15 mouse cellular contexts compared by ENCODE assay signal in genomic region chr8:105303874-105304273, GRCm38 (mm10). TPM values are rescaled to one million over a fixed set of nuclear protein-coding genes. Genes with fewer than 3 reads are reported as not detected.
DNase-seq lines count a peak whose midpoint lies in the region; ATAC-seq and TF ChIP-seq lines count a peak whose summit lies in the region.
"Had no signal": no experiment of that assay in that cellular context is flagged by ENCODE, and none has a peak within 500 bp of the region (broad histone marks: within the 10 kb centered on the region; RNA-seq: fewer than 3 reads in every experiment).

No protein-coding gene starts in this region.

- WGBS in heart, embryonic 10.5 days = 78% methylated on average over 9 of the region's 9 CpGs
- WGBS in thymus, adult 2 months = 74% methylated on average over 9 of the region's 9 CpGs
- 89% methylated on average over 9 of the region's 9 CpGs for WGBS in forebrain, embryonic 13.5 days

- ATAC-seq in forebrain, embryonic 13.5 days = no peak

- no peak overlapping the region for H3K4me3 ChIP-seq in heart, embryonic 10.5 days
- no peak overlapping the region for H3K4me3 ChIP-seq in left cerebral cortex, adult 2 months
- H3K4me3 ChIP-seq in thymus, adult 2 months (ENCODE audit: control insufficient read depth, insufficient read depth, low read length) = no peak overlapping the region
- H3K4me3 ChIP-seq in forebrain, embryonic 13.5 days = no peak overlapping the region
- H3K4me3 ChIP-seq: hindbrain, embryonic 12.5 days; midbrain, embryonic 10.5 days had no signal

- no peaks in the 10 kb centered on the region for H3K27me3 ChIP-seq in heart, embryonic 10.5 days (ENCODE audit: insufficient read depth, poor library complexity, severe bottlenecking)
- H3K27me3 ChIP-seq in thymus, adult 2 months (ENCODE audit: control insufficient read depth, insufficient read depth, low read length) = no peaks in the 10 kb centered on the region
- H3K27me3 ChIP-seq in forebrain, embryonic 13.5 days = no peaks in the 10 kb centered on the region
- H3K27me3 ChIP-seq: hindbrain, embryonic 12.5 days had no signal

- no peaks in the 10 kb centered on the region for H3K9me3 ChIP-seq in heart, embryonic 10.5 days
- H3K9me3 ChIP-seq in forebrain, embryonic 13.5 days (replicated peaks) = no peaks in the 10 kb centered on the region
- H3K9me3 ChIP-seq: hindbrain, embryonic 12.5 days; midbrain, embryonic 10.5 days had no signal

- peaks cover 78% of the 10 kb centered on the region for H3K36me3 ChIP-seq in heart, embryonic 10.5 days
- peaks cover 41% of the 10 kb centered on the region for H3K36me3 ChIP-seq in thymus, adult 2 months (ENCODE audit: control insufficient read depth, insufficient read depth, low read length)
- peaks cover 88% of the 10 kb centered on the region for H3K36me3 ChIP-seq in forebrain, embryonic 13.5 days (ENCODE audit: poor library complexity, severe bottlenecking)

- H3K27ac ChIP-seq in heart, embryonic 10.5 days = peak overlapping the region; percentile 56; the same call in 1 of the 2 replicates
- H3K27ac ChIP-seq in left cerebral cortex, adult 2 months = peak overlapping the region; percentile 32
- H3K27ac ChIP-seq in thymus, adult 2 months (ENCODE audit: control insufficient read depth, insufficient read depth, low read length) = peak overlapping the region; percentile 42
- no peak overlapping the region for H3K27ac ChIP-seq in forebrain, embryonic 13.5 days
- H3K27ac ChIP-seq: midbrain, embryonic 10.5 days had no signal

- H3K9ac ChIP-seq in forebrain, embryonic 13.5 days = no peak overlapping the region
- H3K9ac ChIP-seq: hindbrain, embryonic 12.5 days had no signal

- H3K4me1 ChIP-seq in heart, embryonic 10.5 days = peaks cover 47% of the 10 kb centered on the region
- peaks cover 52% of the 10 kb centered on the region for H3K4me1 ChIP-seq in thymus, adult 2 months (replicated peaks; ENCODE audit: control insufficient read depth, insufficient read depth, low read length)
- H3K4me1 ChIP-seq in forebrain, embryonic 13.5 days = peaks cover 24% of the 10 kb centered on the region

- TF ChIP-seq CTCF in left cerebral cortex, adult 2 months (IDR thresholded peaks at IDR 0.05) = no peak
- TF ChIP-seq CTCF in thymus, adult 2 months (IDR thresholded peaks at IDR 0.05; ENCODE audit: borderline replicate concordance, control insufficient read depth, extremely low read depth, insufficient read depth, low read length, poor library complexity) = no peak

- no peak overlapping the region for H3K4me2 ChIP-seq in forebrain, embryonic 13.5 days
- H3K4me2 ChIP-seq: hindbrain, embryonic 12.5 days had no signal

- intact Hi-C loops in left cerebral cortex, adult 2 months (cut with DNase I) = no loop called here

- no peak for DNase-seq in heart, embryonic 10.5 days (ENCODE audit: low spot score)
- no peak for DNase-seq in heart, adult 11 months
- no peak for DNase-seq in left cerebral cortex, adult 2 months (ENCODE audit: extremely low spot score in 1 of 2, low spot score in 2 of 2)
- no peak for DNase-seq in left cerebral cortex, adult 9 months (ENCODE audit: low spot score in 2 of 2)
- DNase-seq in thymus, adult 2 months = no peak
- no peak for DNase-seq in thymus, postnatal 14 days
- DNase-seq in spleen, postnatal 10 days (ENCODE audit: low spot score in 2 of 2) = no peak
- DNase-seq: B cell, adult 2 months; cerebellum, postnatal 36 days; layer of hippocampus, adult 9-11 months; spleen, adult 18-20 months; thymus, adult 18-20 months had no signal

- TF ChIP-seq POLR2A in thymus, adult 2 months (IDR thresholded peaks at IDR 0.05; ENCODE audit: control insufficient read depth, extremely low read depth, insufficient read depth, low read length, poor library complexity) = no peak

RNA-seq across cellular contexts. Expression of gene Elmo3, which starts 1.5 kb away (rescaled TPM):
- 3.9 and 4.4 TPM in 2 replicates for polyA plus RNA-seq in heart, embryonic 10.5 days (2016; fragmentation: Nextera tagmentation; extraction: Ambion mirVana)
- 1 to 10 TPM; 1.4 to 1.9 TPM for total RNA-seq in left cerebral cortex, adult 2 months (2021)
- 28.9 and 39.1 TPM in 2 replicates for polyA plus RNA-seq in thymus, adult 2 months (2012; rRNA removed)
- 0.75 and 0.83 TPM in 2 replicates for polyA plus RNA-seq in forebrain, embryonic 13.5 days (2015; fragmentation: Nextera tagmentation; extraction: Ambion mirVana)

RNA-seq across cellular contexts. Expression of gene E2f4, which starts 6.4 kb away (rescaled TPM):
- polyA plus RNA-seq in heart, embryonic 10.5 days (2016; fragmentation: Nextera tagmentation; extraction: Ambion mirVana) = 91.4 and 114 TPM in 2 replicates
- total RNA-seq in left cerebral cortex, adult 2 months (2021) = 10 to 100 TPM; 36.4 to 39.3 TPM
- polyA plus RNA-seq in thymus, adult 2 months (2012; rRNA removed) = 474 and 475 TPM in 2 replicates
- polyA plus RNA-seq in forebrain, embryonic 13.5 days (2015; fragmentation: Nextera tagmentation; extraction: Ambion mirVana) = 56.9 and 60.6 TPM in 2 replicates

RNA-seq across cellular contexts. Expression of gene Exoc3l, which starts 8.0 kb away (rescaled TPM):
- polyA plus RNA-seq in heart, embryonic 10.5 days (2016; fragmentation: Nextera tagmentation; extraction: Ambion mirVana) = 16.7 and 18.9 TPM in 2 replicates
- total RNA-seq in left cerebral cortex, adult 2 months (2021) = 1 to 10 TPM; 1.1 to 2.2 TPM
- 10.6 and 12.7 TPM in 2 replicates for polyA plus RNA-seq in thymus, adult 2 months (2012; rRNA removed)
- 9.8 and 10.3 TPM in 2 replicates for polyA plus RNA-seq in forebrain, embryonic 13.5 days (2015; fragmentation: Nextera tagmentation; extraction: Ambion mirVana)

RNA-seq across cellular contexts. Expression of gene 4931428F04Rik, which starts 14.2 kb away (rescaled TPM):
- polyA plus RNA-seq in heart, embryonic 10.5 days (2016; fragmentation: Nextera tagmentation; extraction: Ambion mirVana) = 7.4 and 8.6 TPM in 2 replicates
- total RNA-seq in left cerebral cortex, adult 2 months (2021) = 10 to 100 TPM; 28.0 to 30.0 TPM
- polyA plus RNA-seq in thymus, adult 2 months (2012; rRNA removed) = 13.6 and 14.3 TPM in 2 replicates
- polyA plus RNA-seq in forebrain, embryonic 13.5 days (2015; fragmentation: Nextera tagmentation; extraction: Ambion mirVana) = 57.4 and 66.1 TPM in 2 replicates

RNA-seq across cellular contexts. Expression of gene Lrrc29, which starts 22.2 kb away (rescaled TPM):
- polyA plus RNA-seq in heart, embryonic 10.5 days (2016; fragmentation: Nextera tagmentation; extraction: Ambion mirVana) = 1.5 and 1.9 TPM in 2 replicates
- total RNA-seq in left cerebral cortex, adult 2 months (2021) = 1 to 10 TPM; 6.6 to 6.8 TPM
- 13.1 and 15.1 TPM in 2 replicates for polyA plus RNA-seq in thymus, adult 2 months (2012; rRNA removed)
- polyA plus RNA-seq in forebrain, embryonic 13.5 days (2015; fragmentation: Nextera tagmentation; extraction: Ambion mirVana) = 0.61 and 0.94 TPM in 2 replicates
